Mouse (Mus musculus) frontal cortex, adult 2 months (tissue): ENCODE measurements around the gene Mier3. TPM values are rescaled to one million over a fixed set of nuclear protein-coding genes. Genes with fewer than 3 reads are reported as not detected.

Source experiments
- DNase-seq, 2 experiments: peaks; one replicate each; pipeline ENCODE4 v3.0.0; 2022; ENCODE audit warnings: low spot score in 1 of 2; ENCODE audit errors: extremely low spot score in 1 of 2
- polyA plus RNA-seq: library from polyadenylated mRNA; depleted of rRNA; stranded (reverse); fragments of >200 nt; gene quantifications from 2 replicates; pipeline ENCODE4 v1.2.3, GENCODE M21; 2012; rRNA removed

Mier3 gene
- polyA plus RNA-seq, result 12.3 and 14.6 TPM in 2 replicates

DNA sequence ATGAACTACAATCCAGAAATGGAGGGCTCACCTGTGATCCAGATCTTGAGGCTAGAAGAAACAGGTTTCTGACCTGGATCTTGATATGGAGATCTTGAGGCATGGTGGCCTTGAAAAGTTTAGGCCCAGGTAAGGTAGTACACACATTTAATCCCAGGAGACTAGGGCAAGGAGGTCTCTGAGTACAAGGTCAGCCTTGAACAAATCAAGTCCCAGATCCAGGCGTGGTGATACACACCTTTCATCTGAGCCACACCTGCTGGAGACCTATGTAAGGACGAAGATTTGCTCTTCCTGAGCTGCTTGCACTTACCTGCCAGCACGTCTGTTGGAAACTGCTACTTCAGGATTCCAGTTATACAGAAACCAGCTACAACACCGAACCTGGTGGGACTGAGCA, at the start of gene Mier3:
Mier3 (plus strand) TSS at position 301 of the 400 bp plus-strand sequence.
- DNase-seq, result no peak

GRCm38 (mm10) chr13:111634163-111635160, 46.3 kb upstream of the Mier3 start:
- no peak for DNase-seq

DNA sequence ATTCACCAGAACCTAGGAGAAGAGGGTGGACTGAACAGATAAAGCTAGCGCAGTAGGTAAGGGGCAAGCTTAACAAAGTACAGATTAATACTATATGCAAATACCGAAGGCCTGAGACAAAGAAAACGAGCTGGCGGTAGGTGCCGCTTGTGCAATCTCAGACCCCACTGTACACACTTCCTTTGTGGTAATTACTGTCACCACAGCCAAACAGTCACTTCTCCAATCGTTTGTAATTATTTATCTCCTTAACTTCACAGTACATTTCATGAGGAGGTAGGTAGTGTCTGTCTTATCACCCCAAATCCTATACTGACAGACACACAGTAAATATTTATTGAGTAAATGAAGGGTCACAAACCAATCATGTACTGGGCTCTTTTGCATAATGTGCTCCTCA, 40.5 kb upstream of the Mier3 start:
- no peak for DNase-seq

DNA sequence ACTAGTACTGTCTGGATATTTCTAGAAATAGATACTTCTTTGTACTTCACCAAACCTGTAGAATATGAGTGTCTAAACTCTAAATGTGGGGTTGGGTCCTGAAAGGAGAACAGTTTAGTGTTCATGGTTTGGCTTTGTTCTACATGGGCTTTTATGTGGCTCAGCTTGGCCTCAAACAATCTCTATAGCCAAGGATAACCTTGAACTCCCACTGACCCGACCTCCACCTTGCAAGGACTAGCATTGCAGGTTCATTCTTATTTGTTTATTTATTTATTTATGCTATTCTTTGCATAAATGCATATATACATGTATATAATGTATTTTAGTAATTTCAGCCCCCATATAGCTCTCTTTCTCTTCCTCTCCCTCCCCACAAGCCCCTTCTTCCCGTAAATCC, 37.1 kb upstream of the Mier3 start:
- no peak for DNase-seq

DNA sequence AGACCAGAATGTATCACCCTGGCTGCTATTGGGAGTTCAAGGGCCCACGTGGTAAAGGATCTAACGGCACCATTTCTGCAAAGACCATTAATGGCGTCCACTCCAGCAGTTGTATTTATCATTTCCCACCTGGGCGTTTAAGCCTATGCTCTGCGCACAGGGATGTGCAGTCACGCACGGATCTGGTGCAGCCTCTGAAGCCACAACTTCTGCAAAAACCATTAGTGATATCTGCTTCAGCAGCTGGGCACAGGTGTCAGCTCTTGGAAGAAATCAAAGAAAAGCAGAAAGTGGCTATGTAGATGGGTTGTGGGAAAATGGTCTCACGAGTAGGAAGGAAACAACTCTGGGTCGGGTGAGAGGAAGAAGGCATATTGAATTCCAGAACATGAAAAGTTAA, 34.6 kb upstream of the Mier3 start:
- DNase-seq, result no peak

- DNase-seq, result no peak
Observed at GRCm38 (mm10) chr13:111647279-111647678, 33.5 kb upstream of the Mier3 start.

DNA sequence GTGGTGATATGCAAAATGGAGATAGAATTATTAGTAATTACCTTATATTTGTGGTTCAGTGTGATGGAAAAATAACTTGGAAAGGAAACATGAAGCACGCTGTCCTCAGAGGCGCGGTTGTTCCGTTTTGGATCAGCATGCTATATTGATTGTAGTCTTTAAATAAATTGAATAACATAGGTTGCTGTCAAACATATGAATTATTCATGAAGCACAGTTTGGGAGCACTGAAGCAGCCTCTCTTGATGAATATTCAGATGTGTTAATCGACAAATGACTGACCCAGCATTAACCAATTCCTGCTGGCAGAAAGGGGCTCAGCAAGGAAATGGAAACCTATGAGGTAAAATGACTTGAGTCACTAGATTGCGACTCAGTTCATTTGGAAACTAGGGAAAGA, 29.8 kb upstream of the Mier3 start:
- DNase-seq, result no peak

DNA sequence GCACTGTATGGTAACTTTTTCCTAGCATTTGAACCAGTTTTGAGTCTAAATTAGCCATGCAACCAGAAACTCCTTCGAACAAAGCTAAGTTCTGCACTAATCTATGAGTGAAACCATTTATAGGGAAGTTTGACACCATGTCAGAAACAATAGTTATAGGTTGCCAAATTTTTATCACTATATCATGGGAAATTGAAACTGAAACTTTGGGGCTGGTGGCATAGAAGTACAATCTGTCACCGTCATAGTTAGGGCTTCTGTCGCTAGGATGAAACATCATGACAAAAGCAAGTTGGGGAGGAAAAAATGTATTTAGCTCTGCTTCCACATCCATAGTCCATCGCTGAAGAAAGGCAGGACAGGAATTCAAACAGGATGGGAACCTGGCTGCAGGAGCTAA, 25.5 kb upstream of the Mier3 start:
- no peak for DNase-seq

- no peak for DNase-seq
Observed at GRCm38 (mm10) chr13:111655856-111656255, 24.9 kb upstream of the Mier3 start.

DNA sequence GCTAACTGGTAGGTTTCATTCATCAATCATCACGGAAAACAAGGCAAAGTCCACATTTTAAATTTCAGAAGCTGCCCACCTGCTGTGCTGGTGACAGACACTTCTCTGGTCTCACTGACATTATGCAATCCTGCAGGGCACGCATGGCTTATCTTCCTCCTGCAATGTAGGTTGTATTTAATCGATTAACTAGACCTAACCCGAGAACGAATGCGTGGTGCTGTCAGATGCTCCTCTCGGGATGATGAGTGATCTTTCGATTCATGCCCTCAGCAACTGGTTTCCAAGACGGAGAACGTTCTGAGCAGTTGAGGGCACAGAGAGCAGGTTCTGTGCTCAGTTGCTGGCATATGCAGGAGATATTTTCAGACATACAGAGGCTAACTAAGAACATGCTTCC, 24.5 kb upstream of the Mier3 start:
- no peak for DNase-seq

GRCm38 (mm10) chr13:111656769-111657168, 24.0 kb upstream of the Mier3 start:
- no peak for DNase-seq

- no peak for DNase-seq
Observed at GRCm38 (mm10) chr13:111658501-111659280, 22.1 kb upstream of the Mier3 start.

- DNase-seq, result no peak
Observed at GRCm38 (mm10) chr13:111659430-111659829, 21.3 kb upstream of the Mier3 start.

GRCm38 (mm10) chr13:111660072-111660471, 20.7 kb upstream of the Mier3 start:
- DNase-seq, result no peak

DNA sequence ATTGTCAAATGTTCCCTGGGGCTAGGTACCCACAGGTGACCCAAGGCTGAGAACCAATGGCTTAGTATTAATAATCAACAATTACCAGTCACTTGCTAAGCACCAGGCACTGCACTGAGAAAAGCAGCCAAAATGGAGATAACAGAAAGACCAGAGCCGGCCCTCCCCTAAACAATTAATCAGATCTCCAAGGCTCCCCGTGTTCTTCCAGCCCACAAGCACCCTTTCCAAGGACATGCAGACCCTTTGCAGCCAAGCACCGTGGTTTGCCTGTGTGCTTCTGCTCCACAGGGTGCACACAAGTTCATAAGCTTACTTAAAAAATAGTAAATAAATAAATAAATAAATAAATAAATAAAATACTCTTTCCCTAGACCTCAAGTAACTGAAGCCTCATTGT, 20.2 kb upstream of the Mier3 start:
- DNase-seq, result no peak

GRCm38 (mm10) chr13:111668016-111668415, 12.8 kb upstream of the Mier3 start:
- no peak for DNase-seq

DNA sequence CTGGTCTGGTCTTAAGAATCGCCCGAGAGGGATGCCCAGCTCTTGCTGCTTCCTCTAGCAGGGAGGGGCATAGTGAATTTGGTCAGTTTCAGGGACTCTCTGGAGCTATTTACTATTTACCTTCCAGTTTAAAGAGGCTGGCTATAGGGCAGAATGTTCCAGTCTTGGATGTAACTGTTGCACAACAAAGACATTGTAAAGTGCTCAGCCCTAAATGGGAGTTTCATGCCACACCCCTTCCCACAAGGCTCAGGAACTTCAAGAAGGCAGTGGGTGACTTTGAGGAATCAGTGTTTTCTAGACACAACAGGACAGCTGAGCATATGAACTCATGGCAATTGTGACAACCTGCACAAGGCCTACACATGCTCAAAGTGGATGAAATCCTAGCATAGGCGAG, 3.9 kb upstream of the Mier3 start:
- DNase-seq, result no peak

GRCm38 (mm10) chr13:111684056-111684625, 3.4 kb downstream of the Mier3 start:
- DNase-seq, result no peak

DNA sequence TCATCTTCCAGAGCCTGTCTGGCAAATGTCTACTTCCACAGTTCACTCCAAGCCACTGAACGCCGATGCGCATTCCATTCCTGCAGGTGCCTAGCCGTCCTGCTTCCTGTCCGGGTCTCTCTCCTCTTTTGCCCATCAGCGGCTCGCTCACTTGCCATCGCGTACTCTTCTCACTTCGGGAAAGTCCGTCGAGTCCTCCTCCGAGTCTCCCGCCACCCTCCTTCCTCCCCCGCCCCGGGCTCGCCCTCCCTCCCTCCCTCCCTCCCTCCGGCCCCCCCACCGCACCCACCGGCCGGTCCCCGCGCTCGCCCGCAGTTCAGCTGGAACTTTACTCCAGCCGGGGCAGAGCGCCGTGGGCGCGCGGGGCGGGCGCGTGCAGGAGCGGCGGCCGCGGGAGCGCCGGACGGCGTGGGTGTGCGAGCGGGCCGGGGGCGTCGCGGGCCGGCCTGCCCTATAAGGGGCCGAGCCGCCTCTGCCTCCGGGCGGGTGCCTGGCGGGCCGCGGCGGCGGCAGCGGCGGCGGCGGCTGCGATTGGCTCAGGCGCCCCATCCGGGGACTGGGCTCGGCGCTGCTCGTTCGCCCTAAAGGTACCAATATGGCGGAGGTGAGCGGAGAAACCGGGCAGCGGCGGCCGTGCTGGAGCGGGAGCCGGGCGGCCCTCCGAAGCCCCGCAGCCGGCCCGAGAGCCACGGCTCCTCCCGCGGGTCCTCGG, 5.1 kb downstream of the Mier3 start:
- DNase-seq, result peak; percentile 49 to 87

- peak in 1 of 2 experiments; percentile 4 for DNase-seq
Observed at GRCm38 (mm10) chr13:111686522-111687284, 5.9 kb downstream of the Mier3 start.
